Mouse (Mus musculus) kidney, adult 9 months (tissue): ENCODE data around the gene Olfr157.

ENCODE experiments used
- DNase-seq: peaks from one replicate; pipeline ENCODE4 v3.0.0; 2022

Olfr157 gene

GRCm38 (mm10) chr4:43840101-43840500, at the start of gene Olfr157:
Gene Olfr157 (minus strand): TSS chr4:43840201.
- DNase-seq = no peak

GRCm38 (mm10) chr4:43884196-43884595, 44.2 kb upstream of the Olfr157 start:
- no peak for DNase-seq

GRCm38 (mm10) chr4:43879566-43879965, 39.6 kb upstream of the Olfr157 start:
- no peak for DNase-seq

GRCm38 (mm10) chr4:43878121-43878776, 38.2 kb upstream of the Olfr157 start:
- DNase-seq = peak; percentile 17

GRCm38 (mm10) chr4:43877230-43877629, 37.2 kb upstream of the Olfr157 start:
- no peak for DNase-seq

- peak; percentile 45 for DNase-seq
These were observed 36.0 kb upstream of the Olfr157 start for GRCm38 (mm10) chr4:43875919-43876411.

- peak; percentile 75 for DNase-seq
These were observed 35.3 kb upstream of the Olfr157 start, which contains the start of gene Reck for GRCm38 (mm10) chr4:43875160-43875918. Gene Reck (plus strand): TSS chr4:43875530.

GRCm38 (mm10) chr4:43874501-43874900, 34.5 kb upstream of the Olfr157 start:
- DNase-seq = no peak

- DNase-seq = no peak
These were observed 29.8 kb upstream of the Olfr157 start for GRCm38 (mm10) chr4:43869821-43870220.

GRCm38 (mm10) chr4:43863298-43863697, 23.3 kb upstream of the Olfr157 start:
- DNase-seq = no peak

- DNase-seq = peak; percentile 67
These were observed 20.9 kb upstream of the Olfr157 start for GRCm38 (mm10) chr4:43860744-43861519.

- DNase-seq = no peak
These were observed 19.9 kb upstream of the Olfr157 start for GRCm38 (mm10) chr4:43859886-43860285.

- DNase-seq = no peak
These were observed 14.1 kb upstream of the Olfr157 start for GRCm38 (mm10) chr4:43854101-43854500.

GRCm38 (mm10) chr4:43851265-43851664, 11.3 kb upstream of the Olfr157 start, which contains the start of gene Olfr155:
Gene Olfr155 (plus strand): TSS chr4:43851565.
- DNase-seq = no peak

- no peak for DNase-seq
These were observed 1.7 kb downstream of the Olfr157 start for GRCm38 (mm10) chr4:43838326-43838725.

- DNase-seq = no peak
These were observed 5.3 kb downstream of the Olfr157 start for GRCm38 (mm10) chr4:43834749-43835148.

GRCm38 (mm10) chr4:43833752-43834151, 6.2 kb downstream of the Olfr157 start:
- DNase-seq = no peak

- no peak for DNase-seq
These were observed 8.0 kb downstream of the Olfr157 start for GRCm38 (mm10) chr4:43832031-43832430.

- DNase-seq = no peak
These were observed 11.2 kb downstream of the Olfr157 start for GRCm38 (mm10) chr4:43828806-43829205.

GRCm38 (mm10) chr4:43823845-43824337, 16.1 kb downstream of the Olfr157 start, which contains the start of gene Olfr156:
Gene Olfr156 (minus strand): TSS chr4:43823895.
- no peak for DNase-seq

- no peak for DNase-seq
These were observed 17.0 kb downstream of the Olfr157 start for GRCm38 (mm10) chr4:43822896-43823550.

GRCm38 (mm10) chr4:43798936-43799335, 41.1 kb downstream of the Olfr157 start:
- no peak for DNase-seq
